Mouse (Mus musculus) gonadal fat pad, adult 2 months (tissue): ENCODE data around the gene Herc6. TPM values are rescaled to one million over a fixed set of nuclear protein-coding genes. Genes with fewer than 3 reads are reported as not detected.
"Not testable (repeated sequence)": the region's sequence is repeated elsewhere in the genome, so short reads cannot be mapped to it uniquely, and the experiment has no call there.

Experiments used
- DNase-seq: peaks from one replicate; pipeline ENCODE4 v3.0.0-alpha.2; 2012; ENCODE audit warnings: low read depth
- polyA plus RNA-seq: library from polyadenylated mRNA; depleted of rRNA; stranded (reverse); fragments of >200 nt; gene quantifications from 2 replicates; pipeline ENCODE4 v1.2.3, GENCODE M21; 2012; rRNA removed

Herc6 gene
- 4.0 and 5.9 TPM in 2 replicates for polyA plus RNA-seq

GRCm38 (mm10) chr6:57580881-57581548 is at the start of gene Herc6:
Gene Herc6 (plus strand): TSS chr6:57581000.
- DNase-seq = no peak

- DNase-seq = no peak
These were observed 49.8 kb upstream of the Herc6 start for GRCm38 (mm10) chr6:57531011-57531410.

GRCm38 (mm10) chr6:57531441-57531840 is 49.4 kb upstream of the Herc6 start:
- DNase-seq = no peak

- DNase-seq = no peak
These were observed 48.8 kb upstream of the Herc6 start for GRCm38 (mm10) chr6:57532022-57532421.

- no peak for DNase-seq
These were observed 47.4 kb upstream of the Herc6 start for GRCm38 (mm10) chr6:57533410-57533809.

- DNase-seq = no peak
These were observed 46.6 kb upstream of the Herc6 start for GRCm38 (mm10) chr6:57534231-57534610.

GRCm38 (mm10) chr6:57534611-57535286 is 46.1 kb upstream of the Herc6 start:
- no peak for DNase-seq

- peak; percentile 98 for DNase-seq
These were observed 45.3 kb upstream of the Herc6 start, which contains the start of gene Ppm1k for GRCm38 (mm10) chr6:57535386-57535936. Gene Ppm1k (minus strand): TSS chr6:57535468.

GRCm38 (mm10) chr6:57535971-57536669 is 44.7 kb upstream of the Herc6 start:
- DNase-seq = no peak

- no peak for DNase-seq
These were observed 42.9 kb upstream of the Herc6 start for GRCm38 (mm10) chr6:57537887-57538286.

- DNase-seq = no peak
These were observed 39.8 kb upstream of the Herc6 start for GRCm38 (mm10) chr6:57540950-57541498.

GRCm38 (mm10) chr6:57541737-57542335 is 39.0 kb upstream of the Herc6 start:
- no peak for DNase-seq

- DNase-seq = not testable (repeated sequence)
These were observed 37.2 kb upstream of the Herc6 start for GRCm38 (mm10) chr6:57543591-57543990.

GRCm38 (mm10) chr6:57544866-57545265 is 35.9 kb upstream of the Herc6 start:
- no peak for DNase-seq

- DNase-seq = no peak
These were observed 29.5 kb upstream of the Herc6 start for GRCm38 (mm10) chr6:57551211-57551796.

- peak; percentile 63 for DNase-seq
These were observed 22.9 kb upstream of the Herc6 start for GRCm38 (mm10) chr6:57557796-57558317.

- peak; percentile 65 for DNase-seq
These were observed 17.3 kb upstream of the Herc6 start for GRCm38 (mm10) chr6:57563454-57563853.

GRCm38 (mm10) chr6:57565452-57565851 is 15.3 kb upstream of the Herc6 start:
- no peak for DNase-seq

- no peak for DNase-seq
These were observed 13.2 kb upstream of the Herc6 start for GRCm38 (mm10) chr6:57567630-57568029.

- no peak for DNase-seq
These were observed 10.4 kb upstream of the Herc6 start for GRCm38 (mm10) chr6:57570170-57570974.
